Mouse (Mus musculus): ENCODE measurements around the gene Moap1. TPM values are rescaled to one million over a fixed set of nuclear protein-coding genes. Genes with fewer than 3 reads are reported as not detected.

The Moap1 gene
- polyA plus RNA-seq, 1 experiment from 2014 or later: 14.3 TPM

GRCm38 (mm10) chr12:102776035-102776434 lies 32.6 kb upstream of the Moap1 start:
- no peak overlapping the region for H3K4me2 ChIP-seq (ENCODE audit: low read length)
- no peak for ATAC-seq (ENCODE audit: insufficient number of reproducible peaks, insufficient read depth, low FRiP score, low read depth)
- no peak overlapping the region for H3K9ac ChIP-seq (ENCODE audit: low read length)
- no peaks in the 10 kb centered on the region for H3K27me3 ChIP-seq (ENCODE audit: control insufficient read depth, insufficient read depth, low read length)
- WGBS: 93% methylated on average over 14 of the region's 14 CpGs
- peaks cover 74% of the 10 kb centered on the region for H3K36me3 ChIP-seq (ENCODE audit: control insufficient read depth, insufficient read depth, low read length)
- H3K4me1 ChIP-seq (ENCODE audit: control insufficient read depth in 2 of 2, insufficient read depth in 2 of 2, low read length in 2 of 2): peaks cover 0 to 6% of the 10 kb centered on the region in 2 experiments
- H3K27ac ChIP-seq (replicated peaks in 1 of 2; ENCODE audit: control insufficient read depth in 1 of 2, insufficient read depth in 1 of 2, low read depth in 2 of 2, low read length in 2 of 2): no peak overlapping the region
- no peak overlapping the region for H3K4me3 ChIP-seq (ENCODE audit: control insufficient read depth in 1 of 2, insufficient read depth in 1 of 2, low read depth in 1 of 2, low read length in 2 of 2)
- H3K9me3 ChIP-seq (ENCODE audit: control insufficient read depth, low read length): no peaks in the 10 kb centered on the region

- H3K9ac ChIP-seq (ENCODE audit: low read length): no peak overlapping the region
- peaks cover 98% of the 10 kb centered on the region for H3K36me3 ChIP-seq (ENCODE audit: control insufficient read depth, insufficient read depth, low read length)
- no peak for ATAC-seq (ENCODE audit: insufficient number of reproducible peaks, insufficient read depth, low FRiP score, low read depth)
- WGBS: 93% methylated on average over 5 of the region's 5 CpGs
- H3K27ac ChIP-seq (replicated peaks in 1 of 2; ENCODE audit: control insufficient read depth in 1 of 2, insufficient read depth in 1 of 2, low read depth in 2 of 2, low read length in 2 of 2): no peak overlapping the region
- H3K4me3 ChIP-seq (ENCODE audit: control insufficient read depth in 1 of 2, insufficient read depth in 1 of 2, low read depth in 1 of 2, low read length in 2 of 2): no peak overlapping the region
- no peaks in the 10 kb centered on the region for H3K4me1 ChIP-seq (ENCODE audit: control insufficient read depth in 2 of 2, insufficient read depth in 2 of 2, low read length in 2 of 2)
- H3K9me3 ChIP-seq (ENCODE audit: control insufficient read depth, low read length): no peaks in the 10 kb centered on the region
- H3K27me3 ChIP-seq (ENCODE audit: control insufficient read depth, insufficient read depth, low read length): no peaks in the 10 kb centered on the region
- no peak overlapping the region for H3K4me2 ChIP-seq (ENCODE audit: low read length)
Observed at GRCm38 (mm10) chr12:102772676-102773075, 29.2 kb upstream of the Moap1 start.

- no peak overlapping the region for H3K27ac ChIP-seq (replicated peaks in 1 of 2; ENCODE audit: control insufficient read depth in 1 of 2, insufficient read depth in 1 of 2, low read depth in 2 of 2, low read length in 2 of 2)
- no peak overlapping the region for H3K4me2 ChIP-seq (ENCODE audit: low read length)
- WGBS: 96% methylated on average over 8 of the region's 8 CpGs
- H3K36me3 ChIP-seq (ENCODE audit: control insufficient read depth, insufficient read depth, low read length): peaks cover 98% of the 10 kb centered on the region
- no peaks in the 10 kb centered on the region for H3K27me3 ChIP-seq (ENCODE audit: control insufficient read depth, insufficient read depth, low read length)
- no peaks in the 10 kb centered on the region for H3K9me3 ChIP-seq (ENCODE audit: control insufficient read depth, low read length)
- H3K4me1 ChIP-seq (ENCODE audit: control insufficient read depth in 2 of 2, insufficient read depth in 2 of 2, low read length in 2 of 2): no peaks in the 10 kb centered on the region
- no peak overlapping the region for H3K9ac ChIP-seq (ENCODE audit: low read length)
- H3K4me3 ChIP-seq (ENCODE audit: control insufficient read depth in 1 of 2, insufficient read depth in 1 of 2, low read depth in 1 of 2, low read length in 2 of 2): no peak overlapping the region
- no peak for ATAC-seq (ENCODE audit: insufficient number of reproducible peaks, insufficient read depth, low FRiP score, low read depth)
Observed at GRCm38 (mm10) chr12:102771601-102772000, 28.1 kb upstream of the Moap1 start.

- no peaks in the 10 kb centered on the region for H3K9me3 ChIP-seq (ENCODE audit: control insufficient read depth, low read length)
- WGBS: 91% methylated on average over 4 of the region's 4 CpGs
- H3K4me3 ChIP-seq (ENCODE audit: control insufficient read depth in 1 of 2, insufficient read depth in 1 of 2, low read depth in 1 of 2, low read length in 2 of 2): no peak overlapping the region
- H3K4me1 ChIP-seq (ENCODE audit: control insufficient read depth in 2 of 2, insufficient read depth in 2 of 2, low read length in 2 of 2): no peaks in the 10 kb centered on the region
- H3K27me3 ChIP-seq (ENCODE audit: control insufficient read depth, insufficient read depth, low read length): no peaks in the 10 kb centered on the region
- ATAC-seq (ENCODE audit: insufficient number of reproducible peaks, insufficient read depth, low FRiP score, low read depth): no peak
- peaks cover 96% of the 10 kb centered on the region for H3K36me3 ChIP-seq (ENCODE audit: control insufficient read depth, insufficient read depth, low read length)
- H3K4me2 ChIP-seq (ENCODE audit: low read length): no peak overlapping the region
- no peak overlapping the region for H3K27ac ChIP-seq (replicated peaks in 1 of 2; ENCODE audit: control insufficient read depth in 1 of 2, insufficient read depth in 1 of 2, low read depth in 2 of 2, low read length in 2 of 2)
- H3K9ac ChIP-seq (ENCODE audit: low read length): no peak overlapping the region
Observed at GRCm38 (mm10) chr12:102769000-102769399, 25.5 kb upstream of the Moap1 start.

GRCm38 (mm10) chr12:102763696-102764095 lies 20.2 kb upstream of the Moap1 start:
- Histone ChIP-seq H3K9me3 (ENCODE audit: control insufficient read depth, low read length) (no peaks in the 10 kb centered on the region), H3K4me3 (ENCODE audit: control insufficient read depth in 1 of 2, insufficient read depth in 1 of 2, low read depth in 1 of 2, low read length in 2 of 2) (no peak overlapping the region), H3K4me2 (ENCODE audit: low read length) (no peak overlapping the region), H3K4me1 (ENCODE audit: control insufficient read depth in 2 of 2, insufficient read depth in 2 of 2, low read length in 2 of 2) (peaks cover 3 to 10% of the 10 kb centered on the region in 2 experiments), H3K9ac (ENCODE audit: low read length) (no peak overlapping the region), H3K27ac (replicated peaks in 1 of 2; ENCODE audit: control insufficient read depth in 1 of 2, insufficient read depth in 1 of 2, low read depth in 2 of 2, low read length in 2 of 2) (no peak overlapping the region), H3K27me3 (ENCODE audit: control insufficient read depth, insufficient read depth, low read length) (no peaks in the 10 kb centered on the region), H3K36me3 (ENCODE audit: control insufficient read depth, insufficient read depth, low read length) (peaks cover 69% of the 10 kb centered on the region)
- ATAC-seq (ENCODE audit: insufficient number of reproducible peaks, insufficient read depth, low FRiP score, low read depth): no peak

- Histone ChIP-seq H3K9me3 (ENCODE audit: control insufficient read depth, low read length) (no peaks in the 10 kb centered on the region), H3K4me2 (ENCODE audit: low read length) (no peak overlapping the region), H3K4me1 (ENCODE audit: control insufficient read depth in 2 of 2, insufficient read depth in 2 of 2, low read length in 2 of 2) (peaks cover 4 to 15% of the 10 kb centered on the region in 2 experiments), H3K27me3 (ENCODE audit: control insufficient read depth, insufficient read depth, low read length) (no peaks in the 10 kb centered on the region), H3K36me3 (ENCODE audit: control insufficient read depth, insufficient read depth, low read length) (peaks cover 49% of the 10 kb centered on the region), H3K4me3 (ENCODE audit: control insufficient read depth in 1 of 2, insufficient read depth in 1 of 2, low read depth in 1 of 2, low read length in 2 of 2) (no peak overlapping the region), H3K27ac (replicated peaks in 1 of 2; ENCODE audit: control insufficient read depth in 1 of 2, insufficient read depth in 1 of 2, low read depth in 2 of 2, low read length in 2 of 2) (no peak overlapping the region), H3K9ac (ENCODE audit: low read length) (no peak overlapping the region)
- no peak for ATAC-seq (ENCODE audit: insufficient number of reproducible peaks, insufficient read depth, low FRiP score, low read depth)
- WGBS: 83% methylated on average over 3 of the region's 3 CpGs
Observed at GRCm38 (mm10) chr12:102761668-102762067, 18.2 kb upstream of the Moap1 start.

GRCm38 (mm10) chr12:102758936-102759335 lies 15.5 kb upstream of the Moap1 start:
- Histone ChIP-seq H3K4me3 (ENCODE audit: control insufficient read depth in 1 of 2, insufficient read depth in 1 of 2, low read depth in 1 of 2, low read length in 2 of 2) (peak overlapping the region; percentile 67 to 73), H3K4me2 (ENCODE audit: low read length) (peak overlapping the region; percentile 93), H3K9ac (ENCODE audit: low read length) (peak overlapping the region; percentile 92), H3K9me3 (ENCODE audit: control insufficient read depth, low read length) (no peaks in the 10 kb centered on the region), H3K27me3 (ENCODE audit: control insufficient read depth, insufficient read depth, low read length) (no peaks in the 10 kb centered on the region), H3K27ac (replicated peaks in 1 of 2; ENCODE audit: control insufficient read depth in 1 of 2, insufficient read depth in 1 of 2, low read depth in 2 of 2, low read length in 2 of 2) (no peak overlapping the region; a peak in 1 of 4 replicates), H3K4me1 (ENCODE audit: control insufficient read depth in 2 of 2, insufficient read depth in 2 of 2, low read length in 2 of 2) (peaks cover 8 to 19% of the 10 kb centered on the region in 2 experiments), H3K36me3 (ENCODE audit: control insufficient read depth, insufficient read depth, low read length) (peaks cover 28% of the 10 kb centered on the region)
- WGBS: 4% methylated on average over 5 of the region's 5 CpGs
- no peak for ATAC-seq (ENCODE audit: insufficient number of reproducible peaks, insufficient read depth, low FRiP score, low read depth)

- Histone ChIP-seq H3K4me2 (ENCODE audit: low read length) (peak within 1 kb of the TSS; percentile 93), H3K27ac (replicated peaks in 1 of 2; ENCODE audit: control insufficient read depth in 1 of 2, insufficient read depth in 1 of 2, low read depth in 2 of 2, low read length in 2 of 2) (peak within 1 kb of the TSS; percentile 88 to 89), H3K27me3 (ENCODE audit: control insufficient read depth, insufficient read depth, low read length) (no peaks in the 10 kb centered on the region), H3K4me3 (ENCODE audit: control insufficient read depth in 1 of 2, insufficient read depth in 1 of 2, low read depth in 1 of 2, low read length in 2 of 2) (peak within 1 kb of the TSS; percentile 73 to 87), H3K9ac (ENCODE audit: low read length) (peak within 1 kb of the TSS; percentile 92), H3K9me3 (ENCODE audit: control insufficient read depth, low read length) (no peaks in the 10 kb centered on the region), H3K4me1 (ENCODE audit: control insufficient read depth in 2 of 2, insufficient read depth in 2 of 2, low read length in 2 of 2) (peaks cover 8 to 16% of the 10 kb centered on the region in 2 experiments), H3K36me3 (ENCODE audit: control insufficient read depth, insufficient read depth, low read length) (peaks cover 23% of the 10 kb centered on the region)
- ATAC-seq (ENCODE audit: insufficient number of reproducible peaks, insufficient read depth, low FRiP score, low read depth): no peak
- WGBS: 0% methylated on average over 10 of the region's 10 CpGs
Observed at GRCm38 (mm10) chr12:102758403-102758756, 14.9 kb upstream of the Moap1 start, which contains the start of gene Gm20604. Gene Gm20604, minus strand, starts transcription at chr12:102758672.
